Mouse (Mus musculus) midbrain, embryonic 13.5 days (tissue): ENCODE data around the gene Traf1. TPM values are rescaled to one million over a fixed set of nuclear protein-coding genes. Genes with fewer than 3 reads are reported as not detected.

ENCODE experiments used
- ATAC-seq: fragments of 200-750 bp; cut with Nextera tagmentation; 2 replicates; pipeline ENCODE4 v1.8.0; 2017; ENCODE audit warnings: mild to moderate bottlenecking, moderate TSS enrichment, moderate library complexity
- H3K27ac ChIP-seq: fragments of 300-500 bp; sonication (generic); 2 replicates; pipeline ENCODE4 v1.5.1; 2015; ENCODE audit warnings: inconsistent platforms, mild to moderate bottlenecking, moderate library complexity
- H3K27me3 ChIP-seq: fragments of 300-500 bp; sonication (generic); 2 replicates; pipeline ENCODE4 v1.6.1; 2015; ENCODE audit warnings: mild to moderate bottlenecking, inconsistent platforms
- H3K36me3 ChIP-seq: fragments of 300-500 bp; sonication (generic); 2 replicates; pipeline ENCODE4 v1.6.1; 2015; ENCODE audit warnings: mild to moderate bottlenecking, inconsistent platforms
- H3K4me1 ChIP-seq: fragments of 300-500 bp; sonication (generic); replicated peaks from 2 replicates; pipeline ENCODE4 v1.6.1; 2015; ENCODE audit warnings: inconsistent platforms
- H3K4me2 ChIP-seq: fragments of 300-500 bp; sonication (generic); replicated peaks from 2 replicates; pipeline ENCODE4 v1.6.1; 2015; ENCODE audit warnings: moderate library complexity, mild to moderate bottlenecking, inconsistent platforms
- H3K4me3 ChIP-seq: fragments of 300-500 bp; sonication (generic); replicated peaks from 2 replicates; pipeline ENCODE4 v1.5.1; 2015; ENCODE audit warnings: mild to moderate bottlenecking, inconsistent platforms
- H3K9ac ChIP-seq: fragments of 300-500 bp; sonication (generic); replicated peaks from 2 replicates; pipeline ENCODE4 v1.6.1; 2015; ENCODE audit warnings: mild to moderate bottlenecking, inconsistent platforms
- H3K9me3 ChIP-seq: fragments of 300-500 bp; sonication (generic); 2 replicates; pipeline ENCODE4 v1.6.1; 2016; ENCODE audit warnings: mild to moderate bottlenecking, inconsistent platforms
- WGBS: fragments of 180-500 bp; shearing (Covaris S2); methylation state at CpG from one replicate; pipeline ENCODE4 v1.1.7; 2015; 5-methylcytosine and 5-hydroxymethylcytosine counted together
- polyA plus RNA-seq: library from polyadenylated mRNA; unstranded; fragments of >200 nt; fragmentation: Nextera tagmentation; extraction: Ambion mirVana; gene quantifications from 2 replicates; pipeline ENCODE4 v1.2.1, GENCODE M21; 2015

Gene Traf1
- polyA plus RNA-seq, 1 experiment from 2014 or later, result 0.59 TPM

DNA sequence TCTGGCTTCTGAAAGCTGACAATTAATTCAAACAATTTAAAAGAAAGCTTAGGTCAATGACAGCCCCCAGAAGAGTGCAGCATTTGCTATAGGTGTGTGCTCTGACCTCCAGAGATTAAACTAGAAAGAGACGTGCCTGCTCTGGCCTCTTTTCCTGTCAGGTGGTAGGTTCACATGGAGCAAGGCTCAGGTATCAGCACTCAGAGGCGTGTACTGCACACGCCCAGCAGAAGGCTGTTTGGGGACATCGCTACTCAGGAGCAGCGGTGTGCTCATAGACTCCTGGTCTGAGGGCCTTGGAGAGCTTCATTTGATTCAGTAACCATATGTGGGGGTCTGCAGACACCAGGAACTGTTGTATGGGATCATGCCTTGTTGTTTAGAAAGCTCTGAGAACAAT lies 34.3 kb downstream of the Traf1 start:
- Histone ChIP-seq H3K4me3 (no peak overlapping the region), H3K27ac (no peak overlapping the region), H3K9me3 (no peaks in the 10 kb centered on the region), H3K4me1 (no peaks in the 10 kb centered on the region), H3K4me2 (no peak overlapping the region), H3K9ac (no peak overlapping the region), H3K27me3 (no peaks in the 10 kb centered on the region), H3K36me3 (no peaks in the 10 kb centered on the region)
- WGBS, result 73% methylated on average over 5 of the region's 5 CpGs
- no peak for ATAC-seq

DNA sequence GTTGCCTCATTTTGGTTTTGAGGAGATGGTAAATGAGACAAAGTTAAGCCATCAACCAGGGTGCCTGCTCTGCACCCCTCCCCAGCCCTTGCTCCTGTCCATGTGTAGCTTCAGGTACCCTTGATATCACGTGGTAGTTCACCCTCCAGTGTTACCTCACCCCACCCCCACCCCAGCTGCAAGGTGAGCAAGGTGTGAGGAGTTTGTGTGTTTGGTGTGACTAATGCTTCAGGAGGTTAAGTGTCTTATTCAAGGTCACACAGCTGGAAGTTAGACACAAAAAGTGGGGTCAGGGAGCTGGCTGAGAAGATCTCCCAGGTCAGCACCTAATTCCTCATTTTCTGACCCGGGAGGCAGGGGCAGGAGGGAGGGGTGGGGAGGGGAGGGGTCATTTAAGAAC lies 38.8 kb downstream of the Traf1 start:
- ATAC-seq, result no peak
- 44% methylated on average over 2 of the region's 2 CpGs for WGBS
- no peaks in the 10 kb centered on the region for H3K4me1 ChIP-seq
- H3K4me3 ChIP-seq, result no peak overlapping the region
- H3K4me2 ChIP-seq, result no peak overlapping the region
- H3K9ac ChIP-seq, result no peak overlapping the region
- H3K27me3 ChIP-seq, result no peaks in the 10 kb centered on the region
- H3K9me3 ChIP-seq, result no peaks in the 10 kb centered on the region
- H3K27ac ChIP-seq, result no peak overlapping the region
- no peaks in the 10 kb centered on the region for H3K36me3 ChIP-seq

DNA sequence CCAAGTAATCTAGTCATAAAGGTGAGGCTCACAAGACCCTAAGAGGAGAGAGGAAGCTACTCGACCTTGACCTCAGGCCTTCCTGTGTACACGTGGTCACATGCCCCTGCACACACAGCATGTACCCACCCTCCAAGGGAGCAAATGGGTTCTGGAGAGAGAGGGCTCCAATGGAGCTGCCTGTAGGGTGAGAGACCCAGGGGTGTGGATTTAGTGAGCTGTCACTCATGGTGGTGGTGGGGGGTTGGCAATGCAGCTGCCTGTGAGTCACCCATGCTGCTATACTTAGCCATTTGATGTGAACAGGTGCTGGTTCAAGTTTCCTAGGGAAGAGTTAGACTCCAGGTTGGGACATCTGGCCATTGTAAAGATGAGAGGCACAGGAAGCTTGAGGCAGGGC lies 41.4 kb downstream of the Traf1 start:
- Histone ChIP-seq H3K27me3 (peaks cover 9% of the 10 kb centered on the region), H3K4me3 (no peak overlapping the region), H3K4me2 (no peak overlapping the region), H3K4me1 (no peaks in the 10 kb centered on the region), H3K9me3 (no peaks in the 10 kb centered on the region), H3K27ac (no peak overlapping the region), H3K9ac (no peak overlapping the region), H3K36me3 (no peaks in the 10 kb centered on the region)
- ATAC-seq, result no peak
- WGBS, result 81% methylated on average over 2 of the region's 2 CpGs

DNA sequence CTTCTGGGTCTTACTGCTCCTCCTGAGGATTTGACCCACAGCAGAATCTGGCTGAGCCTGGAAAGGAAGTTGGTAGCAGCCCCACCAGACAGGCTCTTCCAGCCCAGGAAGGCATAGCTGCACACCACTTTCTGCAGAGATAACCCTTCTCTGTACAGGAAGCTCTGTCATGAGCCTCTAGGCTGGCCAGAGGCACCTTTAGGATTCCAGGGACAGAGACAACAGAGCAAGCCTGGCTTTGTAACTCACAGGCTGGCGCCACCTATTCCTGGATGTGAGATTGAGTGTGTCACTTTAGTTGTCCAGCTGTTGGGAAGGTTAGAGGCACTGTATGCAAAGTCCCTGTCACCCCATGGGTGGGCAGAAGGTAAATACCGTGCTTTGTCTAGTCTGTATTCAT lies 46.5 kb downstream of the Traf1 start:
- H3K4me1 ChIP-seq, result peaks cover 22% of the 10 kb centered on the region
- H3K9me3 ChIP-seq, result no peaks in the 10 kb centered on the region
- 43% methylated on average over 2 of the region's 2 CpGs for WGBS
- no peak overlapping the region for H3K9ac ChIP-seq
- no peak overlapping the region for H3K4me3 ChIP-seq
- H3K27me3 ChIP-seq, result peaks cover 44% of the 10 kb centered on the region
- no peak for ATAC-seq
- H3K27ac ChIP-seq, result no peak overlapping the region
- H3K36me3 ChIP-seq, result no peaks in the 10 kb centered on the region
- H3K4me2 ChIP-seq, result no peak overlapping the region; the same call in 1 of the 2 replicates

DNA sequence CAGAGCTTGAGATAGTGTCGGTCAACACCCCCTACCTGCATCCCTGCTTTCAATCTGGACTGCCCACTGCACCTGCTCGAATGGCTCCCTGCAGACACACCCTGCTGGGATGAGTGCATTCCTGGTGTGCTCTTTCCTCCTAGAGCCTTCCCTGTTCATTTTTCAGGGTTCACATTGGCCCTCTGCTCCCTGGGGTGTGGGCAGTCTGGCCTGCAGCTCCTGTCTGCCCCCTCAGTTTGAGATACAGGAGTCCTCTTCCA lies 46.8 kb downstream of the Traf1 start:
- H3K9ac ChIP-seq, result no peak overlapping the region
- peaks cover 44% of the 10 kb centered on the region for H3K27me3 ChIP-seq
- peak overlapping the region; percentile 93 for H3K4me2 ChIP-seq
- no peak overlapping the region for H3K27ac ChIP-seq
- H3K4me1 ChIP-seq, result peaks cover 22% of the 10 kb centered on the region
- ATAC-seq, result peak; percentile 13; the same call in 1 of the 2 replicates
- 0 out of 2 replicates have a peak overlapping the region, but pooled peaks have one; percentile 59 for H3K4me3 ChIP-seq
- H3K9me3 ChIP-seq, result no peaks in the 10 kb centered on the region
- H3K36me3 ChIP-seq, result no peaks in the 10 kb centered on the region
- WGBS, result 15% methylated on average over 2 of the region's 2 CpGs

DNA sequence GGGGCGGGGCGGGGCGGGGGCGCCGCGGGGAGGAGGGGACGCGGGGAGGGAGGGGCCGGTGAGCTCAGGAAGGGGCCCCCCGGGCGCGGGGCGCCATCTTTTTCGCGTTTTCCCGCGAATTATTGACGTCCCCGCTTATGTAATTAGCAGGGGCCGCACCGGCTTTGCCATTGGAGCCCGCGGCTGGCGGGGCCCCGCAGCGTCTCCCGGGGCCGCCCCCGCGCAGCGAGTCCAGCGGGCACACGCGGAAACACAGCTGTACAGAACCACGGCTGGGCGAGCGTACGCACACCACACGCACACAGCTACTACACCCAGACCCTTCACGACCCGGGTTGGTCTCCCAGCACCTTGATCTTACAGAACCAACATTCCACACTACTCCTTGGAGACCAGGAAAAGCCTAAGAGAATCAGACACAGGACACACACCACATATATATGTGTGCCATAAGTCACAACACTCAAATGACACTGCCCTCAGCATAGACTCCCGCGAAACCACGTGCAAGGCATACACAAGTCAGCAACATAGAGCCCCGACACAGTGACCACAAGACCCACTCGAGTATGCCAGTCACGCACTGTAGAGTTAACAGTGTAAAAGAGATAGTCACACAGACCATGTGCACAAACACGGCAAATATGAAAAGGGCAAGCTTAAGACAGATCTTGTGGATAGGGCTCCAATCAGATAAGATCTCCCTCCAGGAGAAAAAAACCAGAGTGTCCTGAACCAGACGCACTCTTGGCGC lies 47.3 kb downstream of the Traf1 start:
- peak; percentile 78 for ATAC-seq

DNA sequence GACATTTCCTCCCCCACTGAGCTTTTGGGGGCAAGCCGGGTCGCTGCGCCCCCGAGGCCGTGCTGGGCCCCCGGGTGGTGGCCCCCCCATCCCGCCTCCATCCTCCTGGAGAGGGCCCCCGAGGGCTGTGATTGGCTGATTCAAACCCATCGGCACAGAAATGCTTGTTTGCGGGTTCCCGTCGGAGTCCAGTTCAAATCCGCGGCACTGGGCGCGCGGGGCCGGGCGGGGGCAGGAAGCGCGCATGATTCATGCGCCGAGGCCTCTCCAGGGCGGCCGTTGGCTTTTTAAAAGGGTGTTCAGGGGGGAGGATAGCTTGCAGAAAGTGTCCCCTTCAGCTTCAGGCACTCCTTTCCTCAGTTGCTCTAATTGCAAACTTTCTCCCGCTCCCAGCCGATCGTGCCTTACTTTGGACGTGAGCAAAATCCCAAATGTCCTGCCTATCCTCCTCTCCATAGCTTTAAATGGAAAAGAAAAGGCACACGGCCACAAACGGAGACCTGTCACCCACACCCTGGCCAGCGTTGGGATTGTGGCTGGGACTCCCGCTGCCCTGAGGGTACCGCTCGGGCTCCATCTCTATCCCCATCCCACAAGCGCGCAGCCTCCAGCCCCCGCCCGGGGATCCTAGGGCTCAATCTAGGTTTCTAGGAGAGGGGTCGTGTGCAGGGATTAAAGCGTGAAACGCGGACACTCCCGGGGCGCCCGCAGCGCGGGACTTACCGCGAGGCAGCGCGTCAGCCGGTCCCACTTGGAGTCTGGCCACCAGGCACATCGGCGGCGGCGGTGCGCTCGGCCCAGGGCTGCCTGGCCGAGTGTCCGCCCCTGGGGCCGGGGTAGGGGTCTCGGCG lies 48.1 kb downstream of the Traf1 start, which contains the start of gene Phf19:
TSS of gene Phf19 (minus strand) at position 809 of the 851 bp plus-strand sequence.
- peak; percentile 67 for ATAC-seq
- Histone ChIP-seq H3K27me3 (peaks cover 44% of the 10 kb centered on the region), H3K4me2 (peak within 1 kb of the TSS; percentile 93), H3K36me3 (no peaks in the 10 kb centered on the region), H3K9ac (peak within 1 kb of the TSS; percentile 59), H3K9me3 (no peaks in the 10 kb centered on the region), H3K4me3 (peak within 1 kb of the TSS; percentile 59), H3K4me1 (peaks cover 22% of the 10 kb centered on the region), H3K27ac (no peak within 1 kb of the TSS)
- WGBS, result under 1% methylated on average over 63 of the region's 64 CpGs

More for the DNA sequence above, 47.3 kb downstream of the Traf1 start:
- H3K27me3 ChIP-seq, result peaks cover 44% of the 10 kb centered on the region
- H3K36me3 ChIP-seq, result no peaks in the 10 kb centered on the region
- peak overlapping the region; percentile 59 for H3K9ac ChIP-seq
- peak overlapping the region; percentile 93 for H3K4me2 ChIP-seq
- no peaks in the 10 kb centered on the region for H3K9me3 ChIP-seq
- H3K4me3 ChIP-seq, result peak overlapping the region; percentile 59
- 2% methylated on average over 45 of the region's 50 CpGs for WGBS
- peaks cover 22% of the 10 kb centered on the region for H3K4me1 ChIP-seq
- H3K27ac ChIP-seq, result no peak overlapping the region

DNA sequence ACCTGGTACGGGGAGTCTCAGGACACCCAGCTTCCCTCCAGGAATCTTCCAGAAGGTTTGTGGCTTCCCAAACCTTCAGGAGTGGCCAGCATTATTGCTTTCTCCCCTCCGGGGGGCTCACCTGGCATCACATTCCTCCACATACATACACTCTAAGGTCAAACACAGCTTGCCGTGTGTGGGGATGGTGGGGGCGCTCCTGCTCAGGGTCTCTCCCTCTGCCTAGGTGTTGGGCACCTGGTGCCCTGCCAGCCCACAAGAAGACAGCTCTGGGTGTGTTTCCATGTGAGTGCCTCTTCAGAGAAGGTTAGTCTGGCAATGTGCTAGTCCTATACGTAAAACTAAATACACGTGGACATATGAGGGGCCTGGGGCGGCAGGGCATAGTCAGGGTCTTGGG lies 49.0 kb downstream of the Traf1 start:
- peak overlapping the region; percentile 59 for H3K4me3 ChIP-seq
- H3K9ac ChIP-seq, result no peak overlapping the region
- H3K9me3 ChIP-seq, result no peaks in the 10 kb centered on the region
- peaks cover 22% of the 10 kb centered on the region for H3K4me1 ChIP-seq
- peak overlapping the region; percentile 93 for H3K4me2 ChIP-seq
- WGBS, result 38% methylated on average over 7 of the region's 7 CpGs
- H3K36me3 ChIP-seq, result no peaks in the 10 kb centered on the region
- 0 out of 2 replicates have a peak, but pooled peaks have one; percentile 7 for ATAC-seq
- peaks cover 44% of the 10 kb centered on the region for H3K27me3 ChIP-seq
- no peak overlapping the region for H3K27ac ChIP-seq

DNA sequence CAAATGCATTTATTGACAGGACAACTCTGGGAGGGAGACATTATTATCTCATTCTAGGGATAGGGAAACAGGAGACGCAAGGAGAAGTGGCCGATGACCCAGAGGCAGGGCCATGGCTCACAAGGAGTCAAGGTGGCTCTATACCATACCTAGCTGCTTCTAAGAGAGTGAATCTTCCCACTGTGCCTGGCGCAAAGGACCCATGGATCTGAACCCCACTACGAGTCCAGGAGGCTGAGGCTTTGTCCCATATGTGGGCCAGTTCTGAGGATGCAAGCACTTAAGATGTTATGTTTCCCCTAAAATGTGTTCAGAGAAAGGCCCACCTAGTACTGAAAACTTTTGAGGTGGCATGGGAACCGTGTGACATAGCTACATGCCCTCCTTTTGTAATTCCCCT lies 49.7 kb downstream of the Traf1 start:
- ATAC-seq, result no peak
- Histone ChIP-seq H3K9me3 (no peaks in the 10 kb centered on the region), H3K27me3 (peaks cover 41% of the 10 kb centered on the region), H3K4me1 (peaks cover 22% of the 10 kb centered on the region), H3K36me3 (no peaks in the 10 kb centered on the region), H3K27ac (no peak overlapping the region), H3K9ac (no peak overlapping the region), H3K4me2 (no peak overlapping the region), H3K4me3 (no peak overlapping the region)
- 88% methylated on average over 5 of the region's 5 CpGs for WGBS

DNA sequence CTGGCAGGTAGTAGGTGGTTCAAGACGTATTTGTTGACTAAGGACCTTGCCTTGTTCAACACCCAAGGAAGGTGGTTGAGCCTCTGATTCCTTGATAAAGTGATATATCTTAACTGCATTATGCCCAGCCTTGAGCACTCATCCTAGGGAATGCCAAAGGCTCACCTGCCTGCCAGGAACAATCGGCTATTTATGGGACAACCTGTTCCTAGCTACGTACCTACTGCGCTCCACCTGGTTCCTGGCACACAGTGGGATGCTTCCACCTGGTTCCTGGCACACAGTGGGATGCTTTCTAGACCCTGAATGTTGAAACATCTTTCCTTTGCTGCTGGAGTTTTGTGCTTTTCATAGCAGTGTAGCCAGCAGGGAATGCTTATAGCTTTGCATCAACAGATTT lies 51.9 kb downstream of the Traf1 start:
- Histone ChIP-seq H3K4me2 (no peak overlapping the region), H3K9me3 (no peaks in the 10 kb centered on the region), H3K4me1 (peaks cover 24% of the 10 kb centered on the region), H3K9ac (no peak overlapping the region), H3K4me3 (no peak overlapping the region), H3K36me3 (no peaks in the 10 kb centered on the region), H3K27me3 (peaks cover 33% of the 10 kb centered on the region), H3K27ac (no peak overlapping the region)
- no peak for ATAC-seq
- WGBS, result 97% methylated on average over 4 of the region's 4 CpGs

DNA sequence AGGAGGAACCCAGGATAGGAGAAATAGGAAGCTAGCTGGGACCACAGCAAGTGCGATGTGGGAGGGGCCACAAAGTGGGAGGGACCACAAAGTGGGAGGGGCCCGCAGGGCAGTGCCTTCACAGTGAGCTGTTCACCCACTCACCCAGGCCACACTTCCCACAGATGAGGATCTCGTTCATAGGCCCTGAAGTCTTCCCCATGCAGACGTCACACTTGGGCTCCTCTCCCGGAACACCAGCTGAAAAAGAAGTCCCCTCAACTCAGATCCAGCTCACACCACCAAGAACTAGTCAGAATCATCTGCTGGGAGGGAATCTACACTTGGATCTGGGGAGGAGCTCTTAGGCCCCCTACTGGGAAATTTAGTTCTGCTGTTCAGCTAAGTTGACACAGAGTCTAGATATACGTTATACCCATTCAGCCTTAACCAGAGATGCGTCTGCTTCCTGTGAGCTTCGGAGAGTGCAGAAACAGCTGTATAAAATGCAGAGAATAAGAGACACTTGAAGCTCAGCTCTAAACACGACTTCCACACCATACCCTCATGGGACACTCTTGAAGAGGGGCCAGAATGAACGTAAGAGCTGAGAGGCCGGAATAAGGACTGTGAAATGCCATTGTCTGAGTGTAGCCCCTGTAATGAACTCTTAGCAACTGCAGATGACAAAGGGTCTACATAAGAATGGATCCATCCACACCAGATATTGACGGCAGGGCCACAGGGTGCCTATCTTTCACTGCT lies 54.5 kb downstream of the Traf1 start:
- Histone ChIP-seq H3K4me2 (no peak overlapping the region), H3K9me3 (no peaks in the 10 kb centered on the region), H3K4me3 (no peak overlapping the region), H3K27me3 (peaks cover 11% of the 10 kb centered on the region), H3K36me3 (no peaks in the 10 kb centered on the region), H3K4me1 (peaks cover 14% of the 10 kb centered on the region), H3K9ac (no peak overlapping the region), H3K27ac (no peak overlapping the region)
- ATAC-seq, result no peak
- 52% methylated on average over 12 of the region's 12 CpGs for WGBS

DNA sequence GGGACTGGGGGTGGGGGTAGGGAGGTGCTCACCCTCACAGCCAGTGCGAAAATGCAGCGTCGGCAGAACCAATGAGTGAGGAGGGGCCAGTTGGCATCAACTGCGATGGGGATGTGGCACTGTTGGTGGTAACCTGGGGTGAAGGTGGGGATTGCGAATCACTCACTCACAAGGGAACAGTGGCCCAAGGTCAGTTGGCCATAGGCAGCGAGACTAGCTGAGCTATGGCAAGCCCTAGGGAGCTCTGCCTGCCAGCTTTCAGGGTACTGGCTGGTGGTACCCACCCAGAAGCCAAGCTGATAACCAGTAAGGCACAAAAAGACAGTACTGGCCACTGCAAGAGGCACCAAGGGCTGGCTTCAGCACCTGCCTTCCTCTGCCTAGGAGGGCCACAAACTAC lies 55.1 kb downstream of the Traf1 start:
- no peak overlapping the region for H3K9ac ChIP-seq
- no peak for ATAC-seq
- H3K4me1 ChIP-seq, result peaks cover 14% of the 10 kb centered on the region
- WGBS, result 74% methylated on average over 6 of the region's 6 CpGs
- peaks cover 6% of the 10 kb centered on the region for H3K27me3 ChIP-seq
- no peak overlapping the region for H3K4me3 ChIP-seq
- H3K9me3 ChIP-seq, result no peaks in the 10 kb centered on the region
- no peak overlapping the region for H3K27ac ChIP-seq
- no peak overlapping the region for H3K4me2 ChIP-seq
- H3K36me3 ChIP-seq, result no peaks in the 10 kb centered on the region
